Mouse (Mus musculus): ENCODE measurements around the gene Pnkd. TPM values are rescaled to one million over a fixed set of nuclear protein-coding genes. Genes with fewer than 3 reads are reported as not detected.

The Pnkd gene
- polyA plus RNA-seq, 1 experiment from 2014 or later: 139 TPM

- 76% methylated on average over 7 of the region's 7 CpGs for WGBS
- H3K27ac ChIP-seq: peak overlapping the region; percentile 99; the same call in 1 of the 2 replicates
- ATAC-seq (replicated peaks; ENCODE audit: low FRiP score): no peak
These were observed 103.7 kb downstream of the Pnkd start for GRCm38 (mm10) chr1:74388398-74388920.

GRCm38 (mm10) chr1:74389831-74390286 lies 105.1 kb downstream of the Pnkd start:
- H3K36me3 ChIP-seq: peaks cover 18% of the 10 kb centered on the region
- no peaks in the 10 kb centered on the region for H3K27me3 ChIP-seq
- H3K9ac ChIP-seq: peak overlapping the region; percentile 33
- peak overlapping the region; percentile 98 for H3K27ac ChIP-seq
- 5% methylated on average over 29 of the region's 29 CpGs for WGBS
- H3K4me1 ChIP-seq: peaks cover 56% of the 10 kb centered on the region
- no peak for ATAC-seq (replicated peaks; ENCODE audit: low FRiP score)
- H3K4me3 ChIP-seq (replicated peaks): peak overlapping the region; percentile 97
- no peaks in the 10 kb centered on the region for H3K9me3 ChIP-seq (replicated peaks)
- H3K4me2 ChIP-seq: peak overlapping the region; percentile 93

More at GRCm38 (mm10) chr1:74388398-74388920, 103.7 kb downstream of the Pnkd start:
- Histone ChIP-seq H3K36me3 (peaks cover 4% of the 10 kb centered on the region), H3K9me3 (replicated peaks) (no peaks in the 10 kb centered on the region), H3K27me3 (no peaks in the 10 kb centered on the region), H3K4me1 (peaks cover 44% of the 10 kb centered on the region), H3K4me2 (no peak overlapping the region), H3K4me3 (replicated peaks) (no peak overlapping the region), H3K9ac (no peak overlapping the region)

GRCm38 (mm10) chr1:74390287-74390906 lies 105.7 kb downstream of the Pnkd start:
- peaks cover 59% of the 10 kb centered on the region for H3K4me1 ChIP-seq
- WGBS: 4% methylated on average over 21 of the region's 21 CpGs

GRCm38 (mm10) chr1:74390924-74391748 lies 106.4 kb downstream of the Pnkd start, which contains the start of gene Ctdsp1:
Gene Ctdsp1 (plus strand): TSS chr1:74391509.
- peak within 1 kb of the TSS; percentile 99 for H3K9ac ChIP-seq
- peak; percentile 71 for ATAC-seq (replicated peaks; ENCODE audit: low FRiP score)
- peak within 1 kb of the TSS; percentile 98 for H3K27ac ChIP-seq
- WGBS: 2% methylated on average over 49 of the region's 51 CpGs
- H3K27me3 ChIP-seq: no peaks in the 10 kb centered on the region
- H3K4me1 ChIP-seq: peaks cover 59% of the 10 kb centered on the region
- H3K36me3 ChIP-seq: peaks cover 24% of the 10 kb centered on the region
- no peaks in the 10 kb centered on the region for H3K9me3 ChIP-seq (replicated peaks)
- peak within 1 kb of the TSS; percentile 97 for H3K4me3 ChIP-seq (replicated peaks)
- H3K4me2 ChIP-seq: peak within 1 kb of the TSS; percentile 93

More at GRCm38 (mm10) chr1:74390287-74390906, 105.7 kb downstream of the Pnkd start:
- Histone ChIP-seq H3K27ac (peak overlapping the region; percentile 98), H3K27me3 (no peaks in the 10 kb centered on the region), H3K4me2 (peak overlapping the region; percentile 93), H3K4me3 (replicated peaks) (peak overlapping the region; percentile 97), H3K9ac (peak overlapping the region; percentile 33), H3K36me3 (peaks cover 23% of the 10 kb centered on the region), H3K9me3 (replicated peaks) (no peaks in the 10 kb centered on the region)
- no peak for ATAC-seq (replicated peaks; ENCODE audit: low FRiP score)

GRCm38 (mm10) chr1:74391844-74392441 lies 107.2 kb downstream of the Pnkd start:
- Histone ChIP-seq H3K9ac (peak overlapping the region; percentile 99), H3K27me3 (no peaks in the 10 kb centered on the region), H3K9me3 (replicated peaks) (no peaks in the 10 kb centered on the region), H3K4me2 (peak overlapping the region; percentile 93), H3K27ac (peak overlapping the region; percentile 98), H3K4me3 (replicated peaks) (peak overlapping the region; percentile 97), H3K4me1 (peaks cover 60% of the 10 kb centered on the region), H3K36me3 (peaks cover 24% of the 10 kb centered on the region)
- WGBS: under 1% methylated on average over 58 of the region's 63 CpGs
- peak; percentile 49 for ATAC-seq (replicated peaks; ENCODE audit: low FRiP score)

- no peaks in the 10 kb centered on the region for H3K9me3 ChIP-seq (replicated peaks)
- peak; percentile 14 for ATAC-seq (replicated peaks; ENCODE audit: low FRiP score)
- under 1% methylated on average over 16 of the region's 16 CpGs for WGBS
These were observed 107.8 kb downstream of the Pnkd start for GRCm38 (mm10) chr1:74392446-74392994.

GRCm38 (mm10) chr1:74393010-74393409 lies 108.3 kb downstream of the Pnkd start:
- Histone ChIP-seq H3K9me3 (replicated peaks) (no peaks in the 10 kb centered on the region), H3K4me1 (peaks cover 60% of the 10 kb centered on the region), H3K27ac (peak overlapping the region; percentile 98), H3K4me3 (replicated peaks) (peak overlapping the region; percentile 97), H3K36me3 (peaks cover 24% of the 10 kb centered on the region), H3K4me2 (peak overlapping the region; percentile 93), H3K27me3 (no peaks in the 10 kb centered on the region), H3K9ac (peak overlapping the region; percentile 99)
- WGBS: 42% methylated on average over 7 of the region's 7 CpGs
- no peak for ATAC-seq (replicated peaks; ENCODE audit: low FRiP score)

More at GRCm38 (mm10) chr1:74392446-74392994, 107.8 kb downstream of the Pnkd start:
- Histone ChIP-seq H3K4me1 (peaks cover 60% of the 10 kb centered on the region), H3K27ac (peak overlapping the region; percentile 98), H3K27me3 (no peaks in the 10 kb centered on the region), H3K4me3 (replicated peaks) (peak overlapping the region; percentile 97), H3K36me3 (peaks cover 24% of the 10 kb centered on the region), H3K9ac (peak overlapping the region; percentile 99), H3K4me2 (peak overlapping the region; percentile 93)

- Histone ChIP-seq H3K4me1 (peaks cover 62% of the 10 kb centered on the region), H3K9ac (no peak overlapping the region), H3K9me3 (replicated peaks) (no peaks in the 10 kb centered on the region), H3K27ac (peak overlapping the region; percentile 98; the same call in 1 of the 2 replicates), H3K27me3 (no peaks in the 10 kb centered on the region), H3K36me3 (peaks cover 24% of the 10 kb centered on the region), H3K4me3 (replicated peaks) (peak overlapping the region; percentile 97; the same call in 1 of the 2 replicates), H3K4me2 (peak overlapping the region; percentile 93; the same call in 1 of the 2 replicates)
- ATAC-seq (replicated peaks; ENCODE audit: low FRiP score): no peak
- 85% methylated on average over 9 of the region's 9 CpGs for WGBS
These were observed 109.0 kb downstream of the Pnkd start for GRCm38 (mm10) chr1:74393697-74394096.

- peaks cover 60% of the 10 kb centered on the region for H3K4me1 ChIP-seq
- no peak overlapping the region for H3K9ac ChIP-seq
- peaks cover 24% of the 10 kb centered on the region for H3K36me3 ChIP-seq
- no peak overlapping the region for H3K4me2 ChIP-seq
- ATAC-seq (replicated peaks; ENCODE audit: low FRiP score): no peak
- H3K9me3 ChIP-seq (replicated peaks): no peaks in the 10 kb centered on the region
- H3K27me3 ChIP-seq: no peaks in the 10 kb centered on the region
- H3K27ac ChIP-seq: no peak overlapping the region
- H3K4me3 ChIP-seq (replicated peaks): no peak overlapping the region
- WGBS: 90% methylated on average over 9 of the region's 9 CpGs
These were observed 109.6 kb downstream of the Pnkd start for GRCm38 (mm10) chr1:74394311-74394710.

- Histone ChIP-seq H3K27me3 (no peaks in the 10 kb centered on the region), H3K27ac (no peak overlapping the region), H3K4me2 (no peak overlapping the region), H3K4me1 (peaks cover 55% of the 10 kb centered on the region), H3K36me3 (peaks cover 24% of the 10 kb centered on the region), H3K9ac (no peak overlapping the region), H3K9me3 (replicated peaks) (no peaks in the 10 kb centered on the region), H3K4me3 (replicated peaks) (no peak overlapping the region)
- 92% methylated on average over 15 of the region's 15 CpGs for WGBS
- no peak for ATAC-seq (replicated peaks; ENCODE audit: low FRiP score)
These were observed 110.1 kb downstream of the Pnkd start for GRCm38 (mm10) chr1:74394858-74395257.

- WGBS: 88% methylated on average over 13 of the region's 13 CpGs
- no peak for ATAC-seq (replicated peaks; ENCODE audit: low FRiP score)
- H3K4me1 ChIP-seq: peaks cover 51% of the 10 kb centered on the region
These were observed 110.6 kb downstream of the Pnkd start for GRCm38 (mm10) chr1:74395290-74395689.

More at GRCm38 (mm10) chr1:74395290-74395689, 110.6 kb downstream of the Pnkd start:
- no peak overlapping the region for H3K4me3 ChIP-seq (replicated peaks)
- H3K4me2 ChIP-seq: no peak overlapping the region
- H3K9ac ChIP-seq: no peak overlapping the region
- H3K27me3 ChIP-seq: no peaks in the 10 kb centered on the region
- no peak overlapping the region for H3K27ac ChIP-seq
- H3K36me3 ChIP-seq: peaks cover 24% of the 10 kb centered on the region
- no peaks in the 10 kb centered on the region for H3K9me3 ChIP-seq (replicated peaks)
